Mouse (Mus musculus): ENCODE data around the gene Pmp22.

DNA sequence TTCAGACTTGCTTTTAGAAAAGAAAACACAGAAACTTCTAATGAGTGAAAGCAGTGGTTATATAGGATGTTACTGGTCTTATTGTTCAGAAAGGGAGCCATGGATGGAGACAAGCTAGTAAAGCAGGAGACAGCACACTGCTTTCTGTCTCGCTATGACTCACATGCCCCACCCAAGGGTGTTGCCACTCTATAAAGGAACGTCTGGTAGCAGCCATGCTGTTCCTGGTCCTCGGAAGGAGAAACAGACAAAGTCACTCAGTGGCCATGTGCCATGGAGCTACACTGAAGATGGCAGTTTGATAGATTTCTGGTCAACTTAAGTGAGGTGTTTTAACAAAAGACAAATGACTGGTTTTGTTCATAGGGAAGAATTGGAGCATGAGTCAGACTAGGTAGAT, 29.4 kb upstream of the Pmp22 start:
- no peak for TF ChIP-seq CTCF (IDR thresholded peaks at IDR 0.05; ENCODE audit: extremely low read depth, insufficient read depth, low read length)
- TF ChIP-seq POLR2A (IDR thresholded peaks at IDR 0.05; ENCODE audit: extremely low read depth, insufficient read depth, low read length), result no peak

All from cortical plate, adult 2 months (tissue).